Mouse (Mus musculus) cerebellum, adult 2 months (tissue): Measurements from ENCODE around the gene Exoc2. TPM values are rescaled to one million over a fixed set of nuclear protein-coding genes. Genes with fewer than 3 reads are reported as not detected.

Experiments
- DNase-seq, 2 experiments: peaks; one replicate each; pipeline ENCODE4 v3.0.0; 2021
- H3K27ac ChIP-seq: fragments of 200-500 bp; 2 replicates; pipeline ENCODE4 v1.5.1; 2012; ENCODE audit warnings: low read length, control low read depth, inconsistent platforms; ENCODE audit not compliant: insufficient read depth
- H3K27me3 ChIP-seq: fragments of 200-500 bp; 2 replicates; pipeline ENCODE4 v1.6.1; 2012; ENCODE audit warnings: inconsistent platforms, mild to moderate bottlenecking, low read length, moderate library complexity; ENCODE audit not compliant: control insufficient read depth, insufficient read depth
- H3K4me1 ChIP-seq: fragments of 200-500 bp; 2 replicates; pipeline ENCODE4 v1.6.1; 2011; ENCODE audit warnings: low read length; ENCODE audit not compliant: control insufficient read depth, insufficient read depth
- H3K4me3 ChIP-seq: fragments of 200-500 bp; replicated peaks from 2 replicates; pipeline ENCODE3; 2011; ENCODE audit warnings: mild to moderate bottlenecking, low read depth, low read length, control low read depth; ENCODE audit not compliant: insufficient read depth
- CTCF ChIP-seq: fragments of 200-500 bp; IDR thresholded peaks from 2 replicates; pipeline ENCODE4 v1.5.1; 2011; ENCODE audit warnings: low read depth, mild to moderate bottlenecking, control low read depth, low read length, moderate library complexity, borderline replicate concordance; ENCODE audit not compliant: insufficient read depth
- POLR2A ChIP-seq: fragments of 200-500 bp; IDR thresholded peaks from 2 replicates; pipeline ENCODE4 v1.6.1; 2011; ENCODE audit warnings: low read length, control low read depth, borderline replicate concordance; ENCODE audit not compliant: insufficient read depth
- WGBS: fragments of 180-500 bp; shearing (Covaris S2); methylation state at CpG from one replicate; pipeline ENCODE4 v1.1.7; 2018; 5-methylcytosine and 5-hydroxymethylcytosine counted together
- polyA plus RNA-seq: library from polyadenylated mRNA; depleted of rRNA; stranded (reverse); fragments of >200 nt; gene quantifications from 2 replicates; pipeline ENCODE4 v1.2.3, GENCODE M21; 2012; rRNA removed

The Exoc2 gene
- polyA plus RNA-seq, 1 experiment: 26.3 TPM

GRCm38 (mm10) chr13:30781905-30782304 is 192.0 kb downstream of the Exoc2 start:
- DNase-seq: no peak
- 78% methylated on average over 2 of the region's 2 CpGs for WGBS
- no peaks in the 10 kb centered on the region for H3K27me3 ChIP-seq

GRCm38 (mm10) chr13:30777678-30778179 is 196.2 kb downstream of the Exoc2 start:
- WGBS: 86% methylated on average over 11 of the region's 11 CpGs
- Histone ChIP-seq H3K4me1 (no peaks in the 10 kb centered on the region), H3K27me3 (no peaks in the 10 kb centered on the region), H3K4me3 (no peak overlapping the region), H3K27ac (no peak overlapping the region)
- no peak for TF ChIP-seq POLR2A
- no peak for TF ChIP-seq CTCF
- DNase-seq: no peak

More at GRCm38 (mm10) chr13:30781905-30782304, 192.0 kb downstream of the Exoc2 start:
- no peak for TF ChIP-seq POLR2A
- TF ChIP-seq CTCF: no peak
- Histone ChIP-seq H3K4me3 (no peak overlapping the region), H3K27ac (no peak overlapping the region), H3K4me1 (no peaks in the 10 kb centered on the region)

- no peak for DNase-seq
- no peaks in the 10 kb centered on the region for H3K27me3 ChIP-seq
- no peak for TF ChIP-seq POLR2A
- no peak for TF ChIP-seq CTCF
- H3K4me1 ChIP-seq: no peaks in the 10 kb centered on the region
- no peak overlapping the region for H3K27ac ChIP-seq
- 94% methylated on average over 2 of the region's 2 CpGs for WGBS
- no peak overlapping the region for H3K4me3 ChIP-seq
Measured at GRCm38 (mm10) chr13:30776021-30776420, 197.9 kb downstream of the Exoc2 start.

GRCm38 (mm10) chr13:30767477-30768127 is 206.3 kb downstream of the Exoc2 start:
- 75% methylated on average over 6 of the region's 6 CpGs for WGBS
- no peak for DNase-seq
- no peak overlapping the region for H3K27ac ChIP-seq
- no peaks in the 10 kb centered on the region for H3K27me3 ChIP-seq
- no peaks in the 10 kb centered on the region for H3K4me1 ChIP-seq
- no peak for TF ChIP-seq CTCF
- TF ChIP-seq POLR2A: no peak
- no peak overlapping the region for H3K4me3 ChIP-seq

- DNase-seq: no peak
- Histone ChIP-seq H3K4me1 (no peaks in the 10 kb centered on the region), H3K4me3 (no peak overlapping the region), H3K27ac (no peak overlapping the region), H3K27me3 (no peaks in the 10 kb centered on the region)
- WGBS: 90% methylated on average over 5 of the region's 5 CpGs
- TF ChIP-seq POLR2A (no peak), CTCF (no peak)
Measured at GRCm38 (mm10) chr13:30766636-30767476, 207.0 kb downstream of the Exoc2 start.

DNA sequence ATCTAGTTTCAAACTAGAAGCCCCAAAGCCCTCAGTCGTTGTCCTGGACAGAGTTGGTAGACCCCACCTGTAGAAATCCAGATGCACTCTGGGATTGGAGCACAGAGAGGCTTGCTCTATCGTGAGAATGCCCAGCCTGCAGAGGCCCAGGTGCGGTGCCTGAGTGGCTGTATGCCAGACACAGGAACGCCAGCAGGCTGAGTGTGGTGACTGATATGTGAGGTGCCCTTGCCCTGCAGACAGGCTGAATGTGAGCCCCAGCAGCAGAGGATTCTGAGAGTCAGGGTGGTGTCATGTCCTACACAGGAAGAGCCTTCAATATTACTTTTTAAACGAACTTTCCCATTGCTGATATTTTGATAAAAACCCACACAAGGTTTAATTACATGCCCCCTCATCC is 208.0 kb downstream of the Exoc2 start:
- Histone ChIP-seq H3K4me1 (no peaks in the 10 kb centered on the region), H3K4me3 (no peak overlapping the region), H3K27me3 (no peaks in the 10 kb centered on the region), H3K27ac (no peak overlapping the region)
- no peak for DNase-seq
- WGBS: 72% methylated on average over 5 of the region's 5 CpGs
- TF ChIP-seq CTCF: no peak
- no peak for TF ChIP-seq POLR2A

GRCm38 (mm10) chr13:30764014-30764740 is 209.7 kb downstream of the Exoc2 start:
- no peak for DNase-seq
- 68% methylated on average over 8 of the region's 8 CpGs for WGBS
- no peaks in the 10 kb centered on the region for H3K27me3 ChIP-seq
- TF ChIP-seq POLR2A: no peak
- no peak for TF ChIP-seq CTCF
- H3K27ac ChIP-seq: no peak overlapping the region
- H3K4me1 ChIP-seq: no peaks in the 10 kb centered on the region
- H3K4me3 ChIP-seq: no peak overlapping the region

Other genes with a start within 250 kb of the Exoc2 start
- 0.11 and 0.15 TPM in 2 replicates for gene Irf4, start 224.9 kb downstream of the Exoc2 start, polyA plus RNA-seq
- gene Hus1b, start 26.3 kb downstream of the Exoc2 start, polyA plus RNA-seq: 0.26 and 0.27 TPM in 2 replicates
- gene Gm5447, start 111 bp upstream of the Exoc2 start, polyA plus RNA-seq: 0.21 TPM in 1 of 2 replicates, not detected in the other